Mouse (Mus musculus) midbrain, embryonic 10.5 days (tissue): ENCODE measurements at regions not wholly inside any gene's neighbourhood (a gene's known extent, or its start where the extent isn't known, plus 50 kb on each side); places are given as distances from the start of the nearest gene placed in this dataset.
"Not testable (repeated sequence)": the region's sequence is repeated elsewhere in the genome, so short reads cannot be mapped to it uniquely, and the experiment has no call there.

Experiments
- DNase-seq: peaks from one replicate; pipeline ENCODE4 v3.0.0-alpha.2; 2017; ENCODE audit warnings: low spot score
- H3K27ac ChIP-seq: fragments of 300-500 bp; sonication (generic); replicated peaks from 2 replicates; pipeline ENCODE4 v1.5.1; 2016; ENCODE audit warnings: mild to moderate bottlenecking
- H3K27me3 ChIP-seq: fragments of 300-500 bp; sonication (generic); 2 replicates; pipeline ENCODE4 v1.6.1; 2016; ENCODE audit warnings: low read depth, mild to moderate bottlenecking; ENCODE audit not compliant: poor library complexity, severe bottlenecking
- H3K36me3 ChIP-seq: fragments of 300-500 bp; sonication (generic); 2 replicates; pipeline ENCODE4 v1.6.1; 2016; ENCODE audit warnings: mild to moderate bottlenecking, moderate library complexity
- H3K4me1 ChIP-seq: fragments of 300-500 bp; sonication (generic); 2 replicates; pipeline ENCODE4 v1.6.1; 2016
- H3K4me3 ChIP-seq: fragments of 300-500 bp; sonication (generic); 2 replicates; pipeline ENCODE4 v1.5.1; 2016; ENCODE audit warnings: mild to moderate bottlenecking, moderate library complexity
- H3K9me3 ChIP-seq: fragments of 300-500 bp; sonication (generic); replicated peaks from 2 replicates; pipeline ENCODE4 v1.6.1; 2016; ENCODE audit warnings: mild to moderate bottlenecking
- WGBS: fragments of 180-500 bp; shearing (Covaris S2); methylation state at CpG from one replicate; pipeline ENCODE4 v1.1.7; 2016; 5-methylcytosine and 5-hydroxymethylcytosine counted together

- not testable (repeated sequence) for H3K27ac ChIP-seq, H3K4me3 ChIP-seq, H3K9me3 ChIP-seq, H3K27me3 ChIP-seq, H3K36me3 ChIP-seq, DNase-seq
- 11% methylated on average over 1 of the region's 1 CpGs for WGBS
- peaks cover 12% of the 10 kb centered on the region; the same call in 1 of the 2 replicates for H3K4me1 ChIP-seq
Measured at GRCm38 (mm10) chr6:31885196-31885595, 164.8 kb upstream of the 1700012A03Rik start.

GRCm38 (mm10) chr6:31883726-31884125 is 166.3 kb upstream of the 1700012A03Rik start:
- H3K4me1 ChIP-seq, result peaks cover 12% of the 10 kb centered on the region; the same call in 1 of the 2 replicates
- H3K36me3 ChIP-seq, result no peaks in the 10 kb centered on the region
- H3K27ac ChIP-seq, result no peak overlapping the region
- no peaks in the 10 kb centered on the region for H3K27me3 ChIP-seq
- 18% methylated on average over 2 of the region's 2 CpGs for WGBS
- H3K9me3 ChIP-seq, result no peaks in the 10 kb centered on the region
- DNase-seq, result peak; percentile 18
- H3K4me3 ChIP-seq, result no peak overlapping the region

GRCm38 (mm10) chr6:31874616-31875015 is 175.4 kb upstream of the 1700012A03Rik start:
- Histone ChIP-seq H3K27ac (no peak overlapping the region), H3K9me3 (no peaks in the 10 kb centered on the region), H3K4me3 (no peak overlapping the region), H3K4me1 (peaks cover 6% of the 10 kb centered on the region; the same call in 1 of the 2 replicates), H3K36me3 (no peaks in the 10 kb centered on the region), H3K27me3 (no peaks in the 10 kb centered on the region)
- WGBS, result 96% methylated on average over 6 of the region's 6 CpGs
- no peak for DNase-seq

GRCm38 (mm10) chr6:31873911-31874310 is 176.1 kb upstream of the 1700012A03Rik start:
- H3K27me3 ChIP-seq, result no peaks in the 10 kb centered on the region
- H3K36me3 ChIP-seq, result no peaks in the 10 kb centered on the region
- no peaks in the 10 kb centered on the region for H3K9me3 ChIP-seq
- H3K4me1 ChIP-seq, result peaks cover 6% of the 10 kb centered on the region; the same call in 1 of the 2 replicates
- 54% methylated on average over 1 of the region's 1 CpGs for WGBS
- no peak for DNase-seq
- no peak overlapping the region for H3K4me3 ChIP-seq
- H3K27ac ChIP-seq, result no peak overlapping the region

GRCm38 (mm10) chr6:31871766-31872165 is 178.3 kb upstream of the 1700012A03Rik start:
- peaks cover 6% of the 10 kb centered on the region; the same call in 1 of the 2 replicates for H3K4me1 ChIP-seq
- no peak overlapping the region for H3K4me3 ChIP-seq
- WGBS, result 87% methylated on average over 3 of the region's 3 CpGs
- H3K36me3 ChIP-seq, result no peaks in the 10 kb centered on the region
- H3K27me3 ChIP-seq, result no peaks in the 10 kb centered on the region
- DNase-seq, result no peak
- no peaks in the 10 kb centered on the region for H3K9me3 ChIP-seq
- H3K27ac ChIP-seq, result no peak overlapping the region

GRCm38 (mm10) chr6:31861996-31862395 is 188.1 kb upstream of the 1700012A03Rik start:
- no peaks in the 10 kb centered on the region for H3K9me3 ChIP-seq
- 41% methylated on average over 7 of the region's 7 CpGs for WGBS
- no peak overlapping the region for H3K4me3 ChIP-seq
- no peaks in the 10 kb centered on the region for H3K36me3 ChIP-seq
- DNase-seq, result no peak
- no peak overlapping the region for H3K27ac ChIP-seq
- H3K27me3 ChIP-seq, result no peaks in the 10 kb centered on the region
- H3K4me1 ChIP-seq, result peaks cover 7% of the 10 kb centered on the region

- WGBS, result 86% methylated on average over 3 of the region's 3 CpGs
- H3K9me3 ChIP-seq, result no peaks in the 10 kb centered on the region
- H3K36me3 ChIP-seq, result no peaks in the 10 kb centered on the region
- H3K4me3 ChIP-seq, result no peak overlapping the region
- no peak overlapping the region for H3K27ac ChIP-seq
- peaks cover 7% of the 10 kb centered on the region for H3K4me1 ChIP-seq
- no peaks in the 10 kb centered on the region for H3K27me3 ChIP-seq
- no peak for DNase-seq
Measured at GRCm38 (mm10) chr6:31859621-31860020, 190.4 kb upstream of the 1700012A03Rik start.

- no peak for DNase-seq
- H3K27me3 ChIP-seq, result no peaks in the 10 kb centered on the region
- H3K27ac ChIP-seq, result no peak overlapping the region
- no peaks in the 10 kb centered on the region for H3K36me3 ChIP-seq
- H3K9me3 ChIP-seq, result 0 out of 2 replicates have a peak, but pooled peaks cover 3% of the 10 kb centered on the region
- 96% methylated on average over 16 of the region's 16 CpGs for WGBS
- H3K4me3 ChIP-seq, result no peak overlapping the region
- H3K4me1 ChIP-seq, result no peaks in the 10 kb centered on the region
Measured at GRCm38 (mm10) chr6:31854261-31854660, 195.8 kb upstream of the 1700012A03Rik start.

- WGBS, result 89% methylated on average over 9 of the region's 9 CpGs
- no peak for DNase-seq
- Histone ChIP-seq H3K36me3 (no peaks in the 10 kb centered on the region), H3K27ac (no peak overlapping the region), H3K4me3 (no peak overlapping the region), H3K27me3 (no peaks in the 10 kb centered on the region), H3K4me1 (no peaks in the 10 kb centered on the region), H3K9me3 (no peaks in the 10 kb centered on the region)
Measured at GRCm38 (mm10) chr6:31846319-31846718, 203.7 kb upstream of the 1700012A03Rik start.

- WGBS, result 87% methylated on average over 5 of the region's 5 CpGs
- no peak for DNase-seq
- no peaks in the 10 kb centered on the region for H3K27me3 ChIP-seq
- no peak overlapping the region for H3K4me3 ChIP-seq
- no peaks in the 10 kb centered on the region for H3K9me3 ChIP-seq
- H3K27ac ChIP-seq, result no peak overlapping the region
- no peaks in the 10 kb centered on the region for H3K36me3 ChIP-seq
- no peaks in the 10 kb centered on the region for H3K4me1 ChIP-seq
Measured at GRCm38 (mm10) chr6:31845671-31846070, 204.4 kb upstream of the 1700012A03Rik start.

- no peak for DNase-seq
- no peaks in the 10 kb centered on the region for H3K36me3 ChIP-seq
- 88% methylated on average over 4 of the region's 4 CpGs for WGBS
Measured at GRCm38 (mm10) chr6:31840621-31841020, 209.4 kb upstream of the 1700012A03Rik start.

GRCm38 (mm10) chr6:31838588-31838987 is 211.5 kb upstream of the 1700012A03Rik start:
- Histone ChIP-seq H3K4me1 (peaks cover 15% of the 10 kb centered on the region), H3K9me3 (peaks cover 8% of the 10 kb centered on the region), H3K27ac (no peak overlapping the region), H3K36me3 (no peaks in the 10 kb centered on the region), H3K4me3 (no peak overlapping the region), H3K27me3 (no peaks in the 10 kb centered on the region)
- DNase-seq, result no peak
- 50% methylated on average over 1 of the region's 1 CpGs for WGBS

More at GRCm38 (mm10) chr6:31840621-31841020, 209.4 kb upstream of the 1700012A03Rik start:
- H3K9me3 ChIP-seq, result peaks cover 8% of the 10 kb centered on the region
- no peak overlapping the region for H3K4me3 ChIP-seq
- no peaks in the 10 kb centered on the region for H3K27me3 ChIP-seq
- no peaks in the 10 kb centered on the region for H3K4me1 ChIP-seq
- H3K27ac ChIP-seq, result no peak overlapping the region

GRCm38 (mm10) chr6:31835795-31836194 is 214.3 kb upstream of the 1700012A03Rik start:
- Histone ChIP-seq H3K36me3 (no peaks in the 10 kb centered on the region), H3K9me3 (peaks cover 8% of the 10 kb centered on the region), H3K27ac (no peak overlapping the region), H3K27me3 (no peaks in the 10 kb centered on the region), H3K4me1 (peaks cover 15% of the 10 kb centered on the region), H3K4me3 (no peak overlapping the region)
- DNase-seq, result no peak

- H3K4me1 ChIP-seq, result peaks cover 15% of the 10 kb centered on the region
- 7% methylated on average over 4 of the region's 4 CpGs for WGBS
- H3K27ac ChIP-seq, result peak overlapping the region; percentile 38; the same call in 1 of the 2 replicates
- no peaks in the 10 kb centered on the region for H3K36me3 ChIP-seq
- peaks cover 8% of the 10 kb centered on the region for H3K9me3 ChIP-seq
- no peaks in the 10 kb centered on the region for H3K27me3 ChIP-seq
- DNase-seq, result no peak
- no peak overlapping the region for H3K4me3 ChIP-seq
Measured at GRCm38 (mm10) chr6:31834503-31834902, 215.5 kb upstream of the 1700012A03Rik start.
